Mouse (Mus musculus): ENCODE data around the gene Nup205.

DNA sequence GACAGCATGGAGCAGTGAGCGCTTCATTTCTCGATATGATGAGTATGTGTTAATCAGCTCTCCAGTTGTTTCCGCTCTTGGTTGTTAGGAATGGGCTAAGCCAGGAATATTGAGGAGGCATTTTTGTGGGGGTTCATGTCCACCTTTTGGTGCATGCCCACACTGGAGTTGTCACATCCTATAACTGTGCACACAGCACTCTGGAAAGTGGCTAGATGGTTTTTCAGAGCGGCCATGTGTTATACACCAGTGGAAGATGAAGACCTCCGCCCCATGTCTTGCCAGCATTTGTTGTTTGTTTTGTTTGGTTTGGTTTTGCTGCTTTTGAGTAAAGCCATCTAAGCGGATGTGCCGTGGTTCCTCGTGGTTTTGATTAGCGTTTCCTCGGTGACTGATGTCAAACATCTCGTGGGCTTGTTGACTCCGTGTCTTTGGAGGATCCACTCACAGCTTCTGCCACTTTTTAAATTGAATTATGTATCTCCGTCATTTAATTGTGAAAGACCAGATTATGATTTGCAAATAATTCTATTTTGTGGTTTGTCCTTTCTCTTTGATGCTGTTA, 80.5 kb downstream of the Nup205 start:
- TF ChIP-seq POLR2A (IDR thresholded peaks at IDR 0.05; ENCODE audit: low read depth, low read length) (no peak), CTCF (IDR thresholded peaks at IDR 0.05; ENCODE audit: borderline replicate concordance, insufficient read depth, low read length) (no peak)
